Mouse (Mus musculus) liver, postnatal 0 days (tissue): ENCODE data around the gene Syn3.

Experiments used
- CTCF ChIP-seq: sonication (generic); IDR thresholded peaks from 2 replicates; pipeline ENCODE4 v1.5.1; 2016; ENCODE audit warnings: antibody characterized with exemption, low read depth
- EP300 ChIP-seq: IDR thresholded peaks from 2 replicates; pipeline ENCODE4 v1.6.1; 2016; ENCODE audit warnings: antibody characterized with exemption, low read depth, mild to moderate bottlenecking

DNA sequence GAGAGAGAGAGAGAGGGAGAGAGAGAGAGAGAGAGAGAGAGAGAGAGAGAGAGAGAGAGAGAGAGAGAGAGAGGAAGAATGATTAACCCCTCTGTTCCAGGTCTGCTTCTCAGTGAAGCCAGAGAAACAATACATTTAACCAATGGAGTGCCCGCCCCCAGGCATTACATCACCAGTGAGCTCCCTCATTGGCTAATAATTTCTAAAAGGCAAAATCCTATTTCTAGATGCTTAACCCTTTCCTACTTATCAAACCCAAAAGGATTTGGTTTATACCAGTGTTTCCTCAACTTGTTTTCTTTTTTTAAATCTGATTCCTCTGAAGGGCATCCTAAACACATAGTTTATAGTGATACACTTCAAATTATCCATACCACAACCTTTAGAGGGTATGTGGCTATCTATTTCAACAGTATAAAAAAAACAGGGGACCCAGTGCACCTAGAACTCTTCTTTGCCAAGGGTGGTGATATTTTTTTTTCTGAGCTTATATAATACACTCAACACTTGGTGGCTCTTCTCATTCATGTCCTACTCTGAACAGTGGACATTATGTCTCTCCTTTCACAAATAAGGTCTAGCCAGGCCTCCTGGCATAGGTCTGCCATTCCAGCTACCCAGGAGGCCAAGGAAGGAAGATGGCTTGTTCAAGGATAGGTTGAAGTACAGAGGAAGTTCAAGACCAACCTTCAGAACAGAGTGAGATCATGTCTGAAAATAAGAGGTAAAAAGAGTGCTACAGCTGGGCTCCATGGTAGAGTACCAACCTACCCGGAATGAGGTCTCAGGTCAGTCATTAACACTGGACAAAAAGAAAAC, 6.4 kb downstream of the Syn3 start:
- TF ChIP-seq CTCF (no peak), EP300 (no peak)
